Mouse (Mus musculus) embryonic fibroblast, embryonic 13.5 days (primary cell): Measurements from ENCODE around the gene Ephb3.

Experiments
- CTCF ChIP-seq: IDR thresholded peaks from 2 replicates; pipeline ENCODE4 v1.5.1; 2011; ENCODE audit warnings: mild to moderate bottlenecking, control low read depth, low read length, moderate library complexity, borderline replicate concordance; ENCODE audit not compliant: insufficient read depth
- POLR2A ChIP-seq: IDR thresholded peaks from 2 replicates; pipeline ENCODE4 v1.6.1; 2011; ENCODE audit warnings: low read depth, mild to moderate bottlenecking, control low read depth, low read length, moderate library complexity

DNA sequence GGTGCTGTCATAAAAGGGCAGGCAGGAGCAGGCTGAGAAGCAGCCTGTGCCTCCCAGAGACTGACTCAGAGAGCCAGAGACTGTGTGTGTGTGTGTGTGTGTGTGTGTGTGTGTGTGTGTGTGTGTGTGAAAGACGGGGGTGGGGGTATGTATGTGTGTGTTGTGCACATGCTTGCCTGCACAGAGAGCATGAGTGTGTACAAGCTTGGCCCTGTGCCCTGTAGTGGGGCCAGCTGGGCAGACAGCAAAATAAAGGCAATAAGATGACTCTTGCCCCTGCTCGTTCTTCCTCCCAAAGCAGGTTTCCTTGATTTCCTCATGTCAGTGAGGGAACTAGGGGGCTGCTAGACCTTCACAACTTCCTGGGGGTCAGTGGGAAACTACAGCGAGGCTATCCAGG, 18.5 kb downstream of the Ephb3 start:
- TF ChIP-seq CTCF = no peak
- no peak for TF ChIP-seq POLR2A
